Mouse (Mus musculus) skeletal muscle tissue, adult 2 months (tissue): ENCODE measurements at regions not wholly inside any gene's neighbourhood (a gene's known extent, or its start where the extent isn't known, plus 50 kb on each side); places are given as distances from the start of the nearest gene placed in this dataset.

Experiments
- DNase-seq: peaks from one replicate; pipeline ENCODE4 v3.0.0-alpha.2; 2012; ENCODE audit warnings: low read depth, low spot score

DNA sequence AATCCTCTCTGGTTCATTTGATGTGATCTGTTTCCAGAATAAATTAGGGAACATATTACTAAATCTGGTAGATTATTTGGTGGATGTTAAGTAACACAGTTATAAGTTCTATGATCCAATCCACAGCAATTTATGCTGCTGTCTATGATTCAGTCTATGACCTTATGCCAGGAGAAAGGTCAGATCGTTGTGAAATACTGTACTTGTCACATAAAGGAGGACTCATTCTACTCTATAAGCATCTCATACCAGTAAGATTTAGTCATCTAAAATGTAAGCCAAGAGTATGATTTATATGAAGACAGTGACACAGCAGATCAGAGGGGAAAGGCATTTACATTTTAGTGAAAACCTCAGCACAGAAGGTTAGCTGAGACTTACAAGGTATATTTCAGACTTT, 1677.5 kb upstream of the Pcdh10 start:
- no peak for DNase-seq

GRCm38 (mm10) chr3:43719768-43720383, 1658.3 kb upstream of the Pcdh10 start:
- DNase-seq, result peak; percentile 25
